Mouse (Mus musculus) hindlimb bud, embryonic 11.5 days (tissue): ENCODE data around the gene Ctla4.

ENCODE experiments used
- DNase-seq: peaks from one replicate; pipeline ENCODE4 v3.0.0-alpha.2; 2012; ENCODE audit warnings: low read depth, low spot score; ENCODE audit errors: extremely low spot score

Gene Ctla4

DNA sequence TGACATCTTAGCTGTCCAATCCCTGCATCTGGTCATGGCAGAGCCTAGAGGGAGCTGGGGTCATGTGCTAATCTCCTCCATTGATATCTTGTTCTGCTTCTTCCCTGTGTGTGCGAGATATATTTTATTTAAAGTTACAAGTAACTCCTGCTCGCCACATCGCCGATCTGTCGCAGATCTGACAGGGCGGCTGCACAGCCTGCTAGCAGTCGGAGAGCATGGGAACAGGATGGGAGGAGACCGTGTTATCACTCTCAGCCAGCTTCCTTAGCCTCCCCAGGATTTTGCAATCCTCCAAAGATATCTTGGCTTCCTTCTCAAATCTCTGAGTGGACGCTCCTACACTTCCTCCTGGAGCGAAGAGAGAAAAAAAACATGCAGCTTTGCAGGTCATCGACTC is 73.7 kb downstream of the Ctla4 start:
- no peak for DNase-seq

DNA sequence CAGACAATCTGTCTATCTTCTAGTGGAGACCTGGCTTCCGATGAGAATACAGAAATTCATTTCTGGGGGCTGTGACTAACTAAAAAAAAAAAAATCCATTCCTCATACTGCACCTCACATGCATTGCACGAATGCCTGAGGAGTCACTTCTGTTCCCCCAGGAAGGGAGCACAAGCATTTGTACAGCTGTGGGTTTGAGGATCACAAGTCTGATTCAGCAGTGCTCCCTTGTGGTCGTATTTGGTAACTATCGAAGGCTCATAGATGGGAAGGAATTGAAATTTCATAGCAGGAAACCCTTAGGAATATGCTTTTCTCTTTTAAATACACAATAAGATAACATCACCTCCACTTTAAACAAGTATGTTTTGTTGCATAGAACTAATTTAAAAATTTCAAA is 74.3 kb downstream of the Ctla4 start:
- peak; percentile 52 for DNase-seq

DNA sequence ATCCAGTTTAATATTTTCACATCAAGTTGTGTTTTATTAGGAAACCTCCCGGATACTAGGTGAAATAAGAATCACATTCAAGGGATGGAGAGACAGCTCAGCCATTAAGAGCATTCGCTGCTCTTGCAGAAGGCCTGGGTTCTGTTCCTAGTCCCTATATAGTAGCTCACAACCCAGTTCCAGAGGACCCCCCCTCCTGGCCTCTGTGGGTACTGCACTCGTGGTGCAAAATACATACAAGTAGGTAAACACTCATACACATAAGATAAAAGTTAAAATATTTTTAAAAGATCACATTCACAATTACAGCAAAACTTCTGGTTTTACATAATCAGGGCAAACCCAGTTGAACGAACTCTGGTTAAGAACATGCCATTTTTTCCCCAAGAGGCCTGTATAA is 75.3 kb downstream of the Ctla4 start:
- DNase-seq, result no peak
